Mouse (Mus musculus): ENCODE results near the gene Fcrla. TPM values are rescaled to one million over a fixed set of nuclear protein-coding genes. Genes with fewer than 3 reads are reported as not detected.

The Fcrla gene
- polyA plus RNA-seq, 1 experiment: not detected

GRCm38 (mm10) chr1:170900799-170901467 lies 26.4 kb downstream of the Fcrla start:
- TF ChIP-seq GATA1 (IDR thresholded peaks at IDR 0.05; ENCODE audit: low read length): no peak

- no peak for TF ChIP-seq GATA1 (IDR thresholded peaks at IDR 0.05; ENCODE audit: low read length)
Measured at GRCm38 (mm10) chr1:170898413-170899075, 28.8 kb downstream of the Fcrla start.

DNA sequence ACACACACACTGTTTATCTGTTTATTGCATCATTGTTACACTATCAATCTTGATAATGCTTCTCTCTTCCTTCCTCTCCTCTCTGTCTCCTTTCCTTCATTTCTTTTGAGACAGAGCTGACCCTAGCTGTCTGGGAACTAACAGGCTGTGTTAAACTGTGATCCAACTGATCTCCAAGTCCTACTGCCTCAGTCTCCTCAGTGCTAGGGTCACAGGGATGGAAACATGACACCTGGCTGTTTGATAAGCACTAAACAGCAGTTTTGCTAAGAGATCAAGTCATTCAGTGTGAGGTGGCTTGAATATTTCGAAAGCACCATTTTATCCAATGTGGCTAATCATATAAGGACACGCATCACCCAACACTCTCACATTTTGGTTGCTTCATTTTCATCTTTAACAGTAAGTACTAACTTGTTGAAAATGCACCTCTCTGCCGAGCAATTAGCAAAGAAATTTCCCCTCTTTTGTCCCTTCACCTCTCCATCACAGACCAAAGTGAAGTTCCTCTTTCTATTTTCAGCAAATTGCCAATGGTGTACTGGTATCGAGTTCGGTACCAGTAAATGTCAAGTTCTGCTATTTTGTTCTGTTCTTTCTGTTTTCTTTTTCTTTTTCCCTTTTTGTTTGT lies 30.6 kb downstream of the Fcrla start:
- no peak for TF ChIP-seq GATA1 (IDR thresholded peaks at IDR 0.05; ENCODE audit: low read length)

DNA sequence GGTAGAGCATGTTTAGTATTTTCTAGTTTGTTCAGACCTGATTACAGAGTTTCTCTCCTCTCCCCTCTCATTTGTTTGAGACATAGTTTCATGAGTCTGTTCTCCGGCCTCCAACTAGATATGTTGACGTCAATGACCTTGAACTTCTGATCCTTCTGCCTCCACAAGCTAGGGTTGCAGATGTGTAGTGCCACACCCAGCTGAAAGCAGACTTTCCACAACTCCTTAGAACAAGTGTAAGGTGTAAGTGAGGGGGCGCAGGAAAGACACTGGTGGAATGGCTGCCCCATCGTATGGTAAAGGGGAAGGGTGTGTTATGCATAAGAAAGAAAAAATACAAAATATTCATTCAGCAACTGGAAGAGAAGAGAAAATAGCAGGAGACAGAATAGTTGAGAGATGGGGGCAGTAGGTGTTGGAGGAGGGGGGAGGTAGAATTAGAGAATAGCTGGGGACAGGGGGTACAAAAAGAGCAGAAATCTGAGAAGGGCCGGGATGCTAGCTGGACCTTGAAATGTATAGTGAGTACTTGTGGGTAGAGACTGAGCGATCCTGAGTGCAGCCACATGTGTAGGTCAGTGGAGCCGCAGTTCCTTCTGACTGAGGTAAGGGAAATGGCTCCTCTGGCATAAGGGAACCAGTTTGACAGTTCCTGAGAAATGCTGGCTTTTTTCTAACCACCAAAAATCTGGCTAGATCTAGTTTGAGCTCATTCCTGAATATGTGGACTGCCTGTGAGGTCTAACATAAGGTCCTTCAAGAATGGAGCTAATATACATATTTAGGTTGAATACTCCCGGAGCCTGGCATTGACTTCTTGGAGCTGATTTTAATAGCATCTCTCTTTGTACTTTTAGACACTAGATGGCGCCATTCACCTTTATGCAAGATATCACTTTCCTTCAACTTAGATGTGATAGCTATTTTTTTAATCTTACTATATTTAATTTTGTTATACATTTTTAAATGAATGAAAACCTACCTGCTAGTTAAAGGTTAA lies 32.5 kb downstream of the Fcrla start:
- no peak for TF ChIP-seq GATA1 (IDR thresholded peaks at IDR 0.05; ENCODE audit: low read length)

GRCm38 (mm10) chr1:170892279-170892678 lies 35.1 kb downstream of the Fcrla start:
- TF ChIP-seq GATA1 (IDR thresholded peaks at IDR 0.05; ENCODE audit: low read length): no peak

DNA sequence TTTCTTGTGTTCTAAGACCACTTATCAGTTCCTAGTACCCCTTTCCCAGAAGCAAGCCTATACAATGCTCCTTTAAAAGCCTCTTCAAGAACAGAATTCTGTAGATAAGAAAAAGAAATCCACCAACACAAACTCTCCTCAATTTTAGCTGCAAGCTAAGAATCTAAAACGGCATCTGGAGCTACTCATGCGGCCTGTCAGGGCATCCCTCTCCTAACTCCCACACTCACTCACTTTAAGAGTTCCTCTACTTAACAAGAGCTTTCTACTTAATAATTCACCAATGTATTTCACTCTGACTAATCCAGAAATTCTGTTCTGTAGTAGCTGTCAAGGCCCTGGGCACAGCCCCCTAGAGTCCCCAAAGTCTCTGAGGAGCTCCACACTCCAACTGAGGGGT lies 35.7 kb downstream of the Fcrla start:
- TF ChIP-seq GATA1 (IDR thresholded peaks at IDR 0.05; ENCODE audit: low read length): no peak

DNA sequence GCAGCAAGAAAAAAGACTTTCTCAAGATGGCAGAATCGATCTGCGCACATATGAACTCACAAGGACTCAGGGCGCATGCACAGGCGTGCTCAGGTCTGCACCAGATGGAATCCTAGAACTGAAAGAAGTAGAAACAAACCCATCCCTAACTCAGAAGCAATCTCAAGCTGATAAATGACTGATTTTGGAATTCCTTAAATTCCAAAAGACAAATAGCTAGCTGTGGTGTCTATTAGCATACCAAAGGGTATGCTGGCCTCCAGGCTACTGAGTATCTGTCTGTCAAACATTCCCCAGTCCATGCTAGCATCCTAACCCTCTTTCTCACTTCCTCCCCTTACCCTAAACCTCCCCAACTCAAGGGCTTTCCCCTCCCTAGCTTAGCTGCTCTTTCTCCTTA lies 38.1 kb downstream of the Fcrla start:
- TF ChIP-seq GATA1 (IDR thresholded peaks at IDR 0.05; ENCODE audit: low read length): no peak

GRCm38 (mm10) chr1:170886044-170886458 lies 41.3 kb downstream of the Fcrla start:
- TF ChIP-seq GATA1 (IDR thresholded peaks at IDR 0.05; ENCODE audit: low read length): no peak

DNA sequence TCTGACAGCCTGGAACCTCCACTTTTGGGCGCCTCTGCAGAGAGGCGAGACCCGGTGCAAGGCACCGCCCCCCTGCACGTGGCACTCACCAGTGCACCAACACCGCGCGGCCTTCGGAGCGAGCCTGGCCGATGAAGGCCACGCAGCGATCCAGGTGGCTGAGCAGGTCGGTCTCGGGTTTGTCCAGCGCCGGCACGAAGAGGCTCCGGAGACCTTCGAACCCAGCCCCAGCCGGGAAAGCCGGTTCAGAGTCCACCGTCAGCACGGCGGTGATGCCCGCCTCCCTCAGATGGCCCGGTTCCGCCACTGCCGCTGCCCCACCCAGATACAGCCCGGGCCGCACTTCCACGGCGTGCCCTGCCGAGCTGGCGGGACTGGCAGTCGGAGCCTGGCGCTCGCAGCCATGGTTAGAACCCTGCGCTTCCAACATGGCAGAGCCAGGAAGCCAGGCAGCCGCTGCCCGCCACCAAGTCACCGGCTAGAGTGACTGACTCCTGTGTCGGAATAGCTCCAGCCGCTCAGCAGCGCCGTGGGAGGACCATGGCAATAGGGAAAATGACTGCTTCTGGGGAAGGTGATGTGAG lies 42.3 kb downstream of the Fcrla start, which contains the start of the genes Gm26620 and Dusp12:
Gene Gm26620 (plus strand): TSS at position 88 of the 584 bp plus-strand sequence.
Gene Dusp12 (minus strand): TSS at position 563 of the 584 bp plus-strand sequence.
- no peak for TF ChIP-seq GATA1 (IDR thresholded peaks at IDR 0.05; ENCODE audit: low read length)

DNA sequence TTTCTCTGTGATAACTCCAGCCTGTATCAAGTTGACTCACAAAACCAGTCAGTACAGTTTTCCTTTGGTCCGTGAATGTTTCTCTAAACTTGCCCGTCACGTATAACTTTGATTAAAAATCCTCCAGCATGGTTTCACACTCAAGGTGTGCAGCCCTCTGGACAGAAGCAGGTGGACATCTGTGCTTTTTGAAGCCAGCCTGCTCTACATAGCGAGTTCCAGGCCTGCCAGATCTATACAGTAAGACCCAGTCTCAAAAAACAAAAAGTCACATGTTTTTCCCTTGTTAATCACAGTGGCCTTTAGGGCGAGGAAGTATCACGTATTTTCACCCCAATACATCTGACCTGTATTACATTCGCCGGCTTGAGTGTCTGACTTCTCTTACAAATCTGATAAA lies 43.0 kb downstream of the Fcrla start:
- no peak for TF ChIP-seq GATA1 (IDR thresholded peaks at IDR 0.05; ENCODE audit: low read length)

GRCm38 (mm10) chr1:170882915-170883485 lies 44.4 kb downstream of the Fcrla start:
- no peak for TF ChIP-seq GATA1 (IDR thresholded peaks at IDR 0.05; ENCODE audit: low read length)

DNA sequence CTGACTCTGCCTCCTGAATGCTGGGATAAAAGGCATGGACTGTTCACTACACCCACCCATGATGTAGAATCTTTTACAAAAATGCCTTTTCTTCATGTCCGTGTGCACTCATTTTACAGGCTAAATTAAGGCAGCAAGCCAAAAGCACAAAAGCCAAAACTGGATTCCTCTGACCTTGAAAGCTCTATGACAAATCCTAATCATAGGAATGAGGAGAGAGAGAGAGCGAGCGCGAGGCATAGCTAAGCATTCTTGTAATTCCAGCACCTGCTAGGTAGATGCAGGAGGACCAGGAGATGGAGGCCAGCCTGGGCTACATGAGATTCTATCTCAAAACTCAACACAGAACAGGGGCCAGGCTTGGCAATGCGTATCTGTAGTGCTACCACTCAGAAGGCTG lies 50.5 kb downstream of the Fcrla start:
- no peak for TF ChIP-seq GATA1 (IDR thresholded peaks at IDR 0.05; ENCODE audit: low read length)

DNA sequence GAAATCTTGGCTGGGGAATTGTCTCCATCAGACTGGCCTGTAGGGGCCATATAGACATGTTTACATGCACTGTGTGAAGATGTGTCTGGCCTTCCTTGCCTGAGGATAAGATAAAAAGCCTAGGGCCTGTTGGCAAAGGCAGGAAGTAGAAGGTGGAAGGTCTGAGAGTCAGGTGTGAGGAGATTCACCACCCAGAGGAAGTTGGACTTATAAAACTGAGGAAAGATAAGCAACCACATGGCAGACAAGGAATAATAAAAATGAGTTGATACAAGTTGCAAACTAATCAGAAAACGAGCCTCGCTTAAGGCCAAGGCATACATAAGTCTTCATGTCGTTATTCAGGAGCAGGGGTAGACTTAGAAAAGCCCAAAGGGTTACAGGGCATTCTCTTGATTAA lies 51.7 kb downstream of the Fcrla start:
- no peak for TF ChIP-seq GATA1 (IDR thresholded peaks at IDR 0.05; ENCODE audit: low read length)

GRCm38 (mm10) chr1:170871961-170872360 lies 55.4 kb downstream of the Fcrla start:
- no peak for TF ChIP-seq GATA1 (IDR thresholded peaks at IDR 0.05; ENCODE audit: low read length)

DNA sequence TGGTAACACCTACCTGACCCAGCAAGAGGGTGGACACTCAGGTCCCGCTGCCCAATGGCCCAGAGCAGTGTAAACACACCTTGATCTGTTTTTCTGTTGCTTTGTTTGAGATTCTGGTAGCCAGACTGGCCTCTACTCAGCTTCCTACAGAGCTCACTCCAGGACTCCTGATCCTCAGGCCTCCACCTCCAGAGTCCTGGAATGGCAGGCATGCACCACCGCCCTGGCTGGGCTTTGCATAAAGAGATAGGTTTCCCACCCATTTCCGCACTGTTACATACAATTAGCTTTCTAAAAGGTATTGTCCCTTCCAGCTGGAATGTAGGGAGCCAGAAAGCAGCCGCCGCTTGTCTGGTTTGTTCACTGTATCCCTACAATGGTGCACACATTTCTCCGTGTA lies 56.0 kb downstream of the Fcrla start:
- no peak for TF ChIP-seq GATA1 (IDR thresholded peaks at IDR 0.05; ENCODE audit: low read length)

Data from G1E-ER4 (cell line).